Mouse (Mus musculus): ENCODE data around the gene Msmb. TPM values are rescaled to one million over a fixed set of nuclear protein-coding genes. Genes with fewer than 3 reads are reported as not detected.

The Msmb gene
- polyA plus RNA-seq, 1 experiment from 2014 or later, result not detected

DNA sequence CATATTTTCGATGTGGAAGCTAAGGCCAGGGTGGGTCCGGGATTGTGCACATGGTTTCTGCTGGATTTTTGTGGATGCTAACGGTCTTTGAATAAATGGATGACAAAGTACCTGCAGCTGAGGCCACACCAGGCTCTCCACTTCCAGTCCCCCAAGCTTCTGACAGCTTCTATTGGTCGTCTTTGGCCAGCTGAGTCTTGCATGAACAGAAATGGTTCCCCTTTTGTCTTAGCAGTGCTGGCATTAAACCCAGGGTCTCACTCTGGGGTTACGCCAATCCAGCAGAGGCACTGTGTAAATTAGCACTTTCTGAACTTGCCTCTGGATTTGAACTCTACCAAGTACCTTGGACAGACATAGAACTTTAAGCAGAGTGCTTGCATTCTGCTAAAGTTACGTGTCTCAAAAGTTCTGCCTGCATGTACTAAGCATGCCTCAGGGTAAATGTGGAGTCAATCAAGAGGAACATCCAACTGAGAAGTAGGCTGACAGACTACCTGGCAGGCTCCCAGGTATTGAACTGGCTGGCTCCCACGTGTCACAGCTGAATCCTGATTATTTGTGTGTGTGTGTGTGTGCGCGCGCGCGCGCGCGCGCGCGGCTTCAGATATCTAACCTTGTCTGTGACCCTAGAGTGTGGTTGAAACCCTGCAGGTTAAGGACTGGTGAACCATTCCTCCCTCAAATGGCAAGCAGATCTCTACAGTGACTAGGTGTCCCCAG, 10.6 kb downstream of the Msmb start:
- H3K27ac ChIP-seq, result no peak overlapping the region
- no peak overlapping the region for H3K4me2 ChIP-seq
- H3K4me1 ChIP-seq, result no peaks in the 10 kb centered on the region
- 89% methylated on average over 18 of the region's 18 CpGs for WGBS
- H3K9ac ChIP-seq, result no peak overlapping the region
- H3K36me3 ChIP-seq, result no peaks in the 10 kb centered on the region
- no peaks in the 10 kb centered on the region for H3K27me3 ChIP-seq (replicated peaks)
- ATAC-seq (ENCODE audit: insufficient read depth, low FRiP score, low read depth), result no peak
- no peaks in the 10 kb centered on the region for H3K9me3 ChIP-seq
- H3K4me3 ChIP-seq (replicated peaks), result no peak overlapping the region

DNA sequence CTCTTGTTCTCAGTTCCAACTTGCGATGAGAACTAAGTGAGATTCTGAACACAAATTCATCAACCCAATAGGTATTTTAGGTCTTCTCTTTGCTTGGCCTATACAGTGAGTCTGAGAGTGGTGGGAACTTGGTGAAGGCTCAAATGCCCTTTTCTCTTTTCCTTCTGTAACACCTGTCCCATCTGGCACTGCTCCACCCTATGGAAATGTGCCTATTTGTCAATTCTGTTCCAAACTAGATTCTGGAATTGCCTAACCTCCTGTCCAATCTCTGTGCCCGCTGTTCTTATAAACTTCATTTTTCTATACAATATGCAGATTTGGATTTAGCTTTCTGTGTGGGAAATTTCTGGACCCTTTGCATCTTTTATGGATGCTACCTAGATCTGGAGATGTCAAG, 11.3 kb downstream of the Msmb start:
- no peaks in the 10 kb centered on the region for H3K4me1 ChIP-seq
- H3K9ac ChIP-seq, result no peak overlapping the region
- no peaks in the 10 kb centered on the region for H3K27me3 ChIP-seq (replicated peaks)
- no peak overlapping the region for H3K27ac ChIP-seq
- no peak overlapping the region for H3K4me3 ChIP-seq (replicated peaks)
- H3K9me3 ChIP-seq, result no peaks in the 10 kb centered on the region
- WGBS, result 96% methylated on average over 2 of the region's 2 CpGs
- H3K36me3 ChIP-seq, result no peaks in the 10 kb centered on the region
- no peak overlapping the region for H3K4me2 ChIP-seq
- no peak for ATAC-seq (ENCODE audit: insufficient read depth, low FRiP score, low read depth)

DNA sequence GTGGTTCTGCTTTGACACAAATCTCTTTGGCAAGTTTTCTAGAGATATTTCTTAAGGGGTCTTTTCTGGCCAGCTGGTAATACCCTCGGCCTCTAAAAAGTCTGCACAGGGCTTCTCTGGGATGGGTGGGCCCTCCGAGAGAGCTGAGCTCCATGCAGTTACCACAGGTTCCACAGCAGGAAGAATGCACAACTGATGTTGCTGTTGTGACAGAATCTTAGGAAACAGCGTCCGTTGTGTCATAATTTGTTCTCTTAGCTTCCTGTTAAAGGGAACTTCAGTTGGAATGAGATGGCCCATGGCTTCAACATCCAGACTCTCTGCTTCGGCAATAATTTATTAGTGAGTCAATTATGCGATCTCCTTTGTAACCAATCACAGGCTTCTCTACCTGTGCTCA, 12.9 kb downstream of the Msmb start:
- Histone ChIP-seq H3K4me2 (no peak overlapping the region), H3K9me3 (no peaks in the 10 kb centered on the region), H3K4me3 (replicated peaks) (no peak overlapping the region), H3K9ac (no peak overlapping the region), H3K36me3 (no peaks in the 10 kb centered on the region), H3K27ac (no peak overlapping the region), H3K27me3 (replicated peaks) (no peaks in the 10 kb centered on the region), H3K4me1 (peaks cover 5% of the 10 kb centered on the region; the same call in 1 of the 2 replicates)
- 83% methylated on average over 6 of the region's 6 CpGs for WGBS
- ATAC-seq (ENCODE audit: insufficient read depth, low FRiP score, low read depth), result no peak

DNA sequence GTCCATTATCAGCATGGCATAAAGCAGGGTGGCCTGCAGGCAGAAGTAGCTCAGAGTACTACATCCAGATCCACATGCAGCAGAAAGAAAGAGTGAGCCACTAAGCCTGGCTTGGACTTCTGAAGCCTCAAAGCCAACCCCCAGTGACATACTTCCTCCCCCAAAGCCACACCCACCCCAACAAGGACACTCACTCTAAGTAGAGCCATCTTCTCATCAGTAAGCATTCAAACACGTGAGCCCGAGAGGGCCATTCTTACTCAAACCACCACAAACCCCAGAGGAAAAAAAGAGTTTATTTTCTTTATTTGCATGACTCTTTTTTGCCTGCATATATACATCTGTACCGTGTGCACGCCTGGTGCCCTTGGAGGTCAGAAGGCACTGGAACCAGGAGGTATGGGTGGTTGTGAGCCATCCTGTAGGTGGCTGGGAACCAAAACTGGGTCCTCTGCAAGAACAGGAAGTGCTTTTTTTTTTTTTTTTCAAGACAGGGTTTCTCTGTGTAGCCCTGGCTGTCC, 17.4 kb downstream of the Msmb start:
- Histone ChIP-seq H3K9ac (no peak overlapping the region), H3K4me1 (peaks cover 21% of the 10 kb centered on the region), H3K36me3 (no peaks in the 10 kb centered on the region), H3K27me3 (replicated peaks) (no peaks in the 10 kb centered on the region), H3K4me2 (peak overlapping the region; percentile 78), H3K27ac (peak overlapping the region; percentile 6; the same call in 1 of the 2 replicates), H3K4me3 (replicated peaks) (peak overlapping the region; percentile 96), H3K9me3 (no peaks in the 10 kb centered on the region)
- 51% methylated on average over 4 of the region's 4 CpGs for WGBS
- ATAC-seq (ENCODE audit: insufficient read depth, low FRiP score, low read depth), result peak; percentile 7; the same call in 1 of the 2 replicates

DNA sequence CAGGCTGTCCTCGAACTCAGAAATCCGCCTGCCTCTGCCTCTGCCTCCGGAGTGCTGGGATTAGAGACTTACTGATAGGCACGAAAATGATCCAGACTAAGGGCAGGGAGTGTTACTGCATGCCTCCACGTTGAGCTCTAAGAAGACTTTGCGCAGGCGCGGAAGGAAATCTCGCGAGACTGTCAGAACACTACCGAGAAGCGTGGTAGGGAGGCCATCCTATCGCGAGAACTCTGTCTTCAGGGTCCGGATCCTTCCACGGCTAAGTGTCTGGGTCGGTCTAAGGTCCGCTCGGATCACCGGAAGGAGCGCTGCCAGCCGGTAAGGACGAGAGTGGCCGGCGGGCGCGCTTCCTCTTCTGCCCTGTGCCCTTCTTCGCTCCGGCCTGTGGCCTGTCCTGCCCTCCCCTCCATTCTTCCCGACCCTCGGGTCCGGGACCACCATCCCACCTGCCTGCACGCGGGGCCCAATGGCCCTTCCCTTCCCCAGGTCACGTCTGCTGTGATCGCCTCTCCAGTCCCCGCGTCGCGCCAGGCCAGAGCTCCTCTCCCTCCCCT, 17.9 kb downstream of the Msmb start, which contains the start of gene Ncoa4:
Gene Ncoa4, plus strand, starts transcription at position 176 of the 557 bp plus-strand sequence.
- peaks cover 21% of the 10 kb centered on the region for H3K4me1 ChIP-seq
- no peaks in the 10 kb centered on the region for H3K27me3 ChIP-seq (replicated peaks)
- H3K4me3 ChIP-seq (replicated peaks), result peak within 1 kb of the TSS; percentile 96
- peak; percentile 92 for ATAC-seq (ENCODE audit: insufficient read depth, low FRiP score, low read depth)
- peak within 1 kb of the TSS; percentile 98 for H3K9ac ChIP-seq
- under 1% methylated on average over 40 of the region's 40 CpGs for WGBS
- no peaks in the 10 kb centered on the region for H3K36me3 ChIP-seq
- H3K27ac ChIP-seq, result peak within 1 kb of the TSS; percentile 91
- no peaks in the 10 kb centered on the region for H3K9me3 ChIP-seq
- peak within 1 kb of the TSS; percentile 78 for H3K4me2 ChIP-seq

DNA sequence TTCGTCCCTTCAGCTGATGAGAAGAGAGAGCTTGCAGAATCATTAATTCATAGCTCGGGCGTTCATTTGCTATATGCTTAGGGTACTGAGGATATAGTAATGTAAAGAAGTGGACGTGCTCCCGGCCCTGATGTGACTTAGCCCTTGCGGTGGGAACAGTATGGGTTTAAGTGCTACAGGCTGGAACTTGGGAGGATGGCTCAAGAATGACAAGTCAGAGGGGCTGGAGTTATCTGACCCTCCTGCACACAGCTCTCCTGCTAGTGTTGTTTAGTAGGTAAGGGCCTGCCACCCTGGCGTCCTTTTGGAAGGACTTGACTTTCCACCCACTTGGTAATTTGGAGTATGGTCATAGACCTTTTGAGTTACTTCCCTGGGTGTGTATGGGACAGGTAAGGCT, 18.7 kb downstream of the Msmb start:
- 21% methylated on average over 7 of the region's 7 CpGs for WGBS
- Histone ChIP-seq H3K9me3 (no peaks in the 10 kb centered on the region), H3K9ac (peak overlapping the region; percentile 98), H3K27me3 (replicated peaks) (no peaks in the 10 kb centered on the region), H3K4me3 (replicated peaks) (peak overlapping the region; percentile 96), H3K36me3 (no peaks in the 10 kb centered on the region), H3K27ac (peak overlapping the region; percentile 91), H3K4me1 (peaks cover 26% of the 10 kb centered on the region), H3K4me2 (peak overlapping the region; percentile 78)
- ATAC-seq (ENCODE audit: insufficient read depth, low FRiP score, low read depth), result no peak

DNA sequence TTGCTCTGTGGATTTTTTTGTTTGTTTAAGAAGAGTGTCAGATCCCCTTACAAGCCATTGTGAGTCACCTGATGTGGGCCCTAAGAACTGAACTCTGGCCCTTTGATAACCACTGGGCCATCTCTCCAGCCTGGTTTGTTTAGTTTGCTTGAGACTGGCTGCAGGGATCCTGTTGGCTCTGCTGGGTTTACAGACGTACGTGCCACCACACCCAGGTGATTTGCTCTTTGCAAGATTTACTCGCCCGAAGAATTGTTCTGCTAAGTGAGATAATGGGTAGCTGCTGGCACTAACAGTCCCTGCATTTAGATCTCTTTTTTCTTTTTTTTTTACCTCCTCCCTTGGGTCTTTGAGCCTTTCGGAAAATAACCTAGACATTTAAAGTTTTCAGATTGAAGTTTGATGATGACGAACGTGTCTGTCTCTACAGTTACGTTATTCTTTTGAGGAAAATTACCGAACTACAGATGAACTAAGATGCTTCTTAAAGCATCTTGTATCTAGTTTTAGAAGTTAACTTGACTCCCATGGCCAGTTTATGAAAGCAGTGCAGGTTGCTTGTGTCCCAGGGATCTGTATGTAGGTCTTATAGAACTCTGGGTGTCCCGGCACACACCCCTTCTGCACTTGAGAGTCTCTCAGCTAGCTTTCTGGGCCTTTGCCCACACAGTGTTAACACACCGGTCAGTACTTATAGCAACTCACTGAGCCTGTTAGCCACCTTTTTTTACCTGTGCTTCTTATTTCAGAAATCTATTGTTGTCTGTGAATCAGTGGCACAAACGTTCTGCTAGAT, 19.5 kb downstream of the Msmb start:
- Histone ChIP-seq H3K9me3 (no peaks in the 10 kb centered on the region), H3K9ac (no peak overlapping the region), H3K4me3 (replicated peaks) (peak overlapping the region; percentile 96; the same call in 1 of the 2 replicates), H3K36me3 (no peaks in the 10 kb centered on the region), H3K4me2 (peak overlapping the region; percentile 78), H3K27me3 (replicated peaks) (no peaks in the 10 kb centered on the region), H3K4me1 (peaks cover 26% of the 10 kb centered on the region), H3K27ac (peak overlapping the region; percentile 91; the same call in 1 of the 2 replicates)
- WGBS, result 74% methylated on average over 12 of the region's 12 CpGs
- ATAC-seq (ENCODE audit: insufficient read depth, low FRiP score, low read depth), result peak; percentile 23; the same call in 1 of the 2 replicates

DNA sequence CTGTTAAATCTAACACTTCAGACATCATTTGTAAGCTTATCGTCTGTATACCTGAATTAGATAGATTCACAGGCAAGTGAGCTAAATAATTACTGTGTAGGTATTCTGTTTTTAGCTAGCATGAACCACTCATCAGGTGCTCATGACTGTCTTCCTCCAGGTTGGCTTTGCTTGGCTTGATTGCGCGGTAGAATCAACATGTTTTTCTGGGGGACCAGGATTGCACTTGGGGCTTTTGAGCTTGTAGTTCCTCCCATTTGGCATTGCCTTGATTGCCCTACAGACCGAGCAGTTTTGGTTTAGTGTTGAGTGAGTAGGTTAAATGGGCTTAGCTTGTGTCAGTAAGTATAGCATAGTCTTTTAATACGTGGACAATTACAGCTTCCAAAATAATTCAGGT, 20.4 kb downstream of the Msmb start:
- H3K27me3 ChIP-seq (replicated peaks), result no peaks in the 10 kb centered on the region
- ATAC-seq (ENCODE audit: insufficient read depth, low FRiP score, low read depth), result no peak
- H3K4me1 ChIP-seq, result peaks cover 26% of the 10 kb centered on the region
- 92% methylated on average over 5 of the region's 5 CpGs for WGBS
- no peak overlapping the region for H3K27ac ChIP-seq
- H3K4me3 ChIP-seq (replicated peaks), result no peak overlapping the region
- no peaks in the 10 kb centered on the region for H3K9me3 ChIP-seq
- no peaks in the 10 kb centered on the region for H3K36me3 ChIP-seq
- no peak overlapping the region for H3K9ac ChIP-seq
- peak overlapping the region; percentile 78; the same call in 1 of the 2 replicates for H3K4me2 ChIP-seq

DNA sequence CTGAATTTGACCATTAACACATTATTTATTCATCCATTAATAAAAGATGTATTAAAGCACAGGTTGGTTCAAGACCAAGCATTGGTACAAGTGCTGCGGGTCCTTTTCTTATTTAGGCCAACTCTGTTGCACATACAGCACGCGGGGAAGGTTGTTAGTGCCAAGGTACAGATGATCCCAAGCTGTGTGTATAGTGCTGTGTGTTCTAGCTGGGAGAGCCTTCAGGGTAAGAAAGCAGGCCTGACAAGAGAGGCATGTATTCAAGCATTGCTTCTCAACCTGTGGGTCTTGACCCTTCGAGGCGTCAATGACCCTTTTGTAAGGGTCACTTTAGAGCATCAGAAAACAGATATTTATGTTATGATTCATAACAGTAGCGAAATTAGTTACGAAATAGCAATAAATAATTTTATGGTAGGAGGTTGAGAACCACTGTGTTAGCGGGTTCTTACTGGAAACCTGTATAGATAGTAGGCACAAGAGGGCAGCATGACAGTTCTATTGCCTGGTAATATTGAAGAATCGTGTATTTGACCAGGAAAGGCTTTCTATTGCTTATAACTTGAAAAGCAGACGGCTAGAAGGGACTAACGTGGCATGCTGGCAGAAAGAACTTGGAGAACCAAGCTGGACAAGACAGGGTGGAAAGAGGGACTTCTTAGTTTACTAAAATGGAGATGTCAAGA, 21.5 kb downstream of the Msmb start:
- ATAC-seq (ENCODE audit: insufficient read depth, low FRiP score, low read depth), result no peak
- Histone ChIP-seq H3K36me3 (no peaks in the 10 kb centered on the region), H3K9me3 (no peaks in the 10 kb centered on the region), H3K9ac (no peak overlapping the region), H3K27me3 (replicated peaks) (no peaks in the 10 kb centered on the region), H3K4me1 (peaks cover 28% of the 10 kb centered on the region), H3K27ac (no peak overlapping the region), H3K4me2 (no peak overlapping the region), H3K4me3 (replicated peaks) (no peak overlapping the region)
- WGBS, result 88% methylated on average over 11 of the region's 11 CpGs

DNA sequence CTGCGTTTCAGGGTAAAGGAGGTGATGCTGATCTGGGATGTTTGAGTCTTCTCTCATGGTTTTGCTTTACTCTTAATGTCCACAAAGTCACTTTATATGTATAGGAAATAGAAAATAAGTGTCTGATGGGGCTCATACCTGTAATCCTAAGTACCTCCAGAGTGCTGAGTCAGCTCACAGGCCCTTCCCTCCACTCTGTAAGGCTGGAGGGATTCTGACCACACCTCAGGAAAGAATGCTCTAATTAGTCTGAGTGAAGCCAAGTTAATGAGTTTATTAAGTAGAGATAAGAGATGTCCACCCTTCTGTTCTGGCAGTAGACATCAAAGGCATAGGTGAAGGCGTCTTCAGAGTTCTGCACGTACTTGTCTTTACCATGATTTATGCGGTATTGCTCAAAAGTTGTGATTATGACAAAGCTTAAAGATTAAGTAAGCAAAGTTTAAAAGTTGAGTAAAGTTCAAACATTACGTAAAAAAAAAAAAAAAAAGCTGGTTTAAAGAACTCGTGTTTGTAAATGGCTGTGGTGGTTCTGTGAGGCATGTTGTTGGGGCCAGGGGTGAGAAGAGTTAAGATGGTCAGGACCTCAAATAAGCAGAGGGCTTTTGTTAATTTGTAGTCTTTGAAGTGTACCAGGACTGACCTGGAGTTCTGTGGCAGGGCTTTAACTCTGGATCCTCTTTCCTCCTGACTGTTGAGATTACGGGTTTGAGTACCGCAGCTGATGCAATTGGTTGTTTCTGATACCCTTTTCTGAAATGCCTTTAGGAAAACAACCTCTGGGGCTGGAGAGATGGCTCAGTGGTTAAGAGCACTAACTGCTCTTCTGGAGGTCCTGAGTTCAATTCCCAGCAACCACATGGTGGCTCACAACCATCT, 22.6 kb downstream of the Msmb start:
- Histone ChIP-seq H3K9me3 (no peaks in the 10 kb centered on the region), H3K4me1 (peaks cover 23% of the 10 kb centered on the region), H3K27ac (peak overlapping the region; percentile 89), H3K36me3 (no peaks in the 10 kb centered on the region), H3K4me2 (peak overlapping the region; percentile 81), H3K9ac (no peak overlapping the region), H3K4me3 (replicated peaks) (no peak overlapping the region; the same call in 1 of the 2 replicates), H3K27me3 (replicated peaks) (no peaks in the 10 kb centered on the region)
- WGBS, result 54% methylated on average over 8 of the region's 8 CpGs
- ATAC-seq (ENCODE audit: insufficient read depth, low FRiP score, low read depth), result no peak

All from stomach, embryonic 15.5 days (tissue).